Mouse (Mus musculus) liver, embryonic 16.5 days (tissue): ENCODE results near the gene Tmem184b. TPM values are rescaled to one million over a fixed set of nuclear protein-coding genes. Genes with fewer than 3 reads are reported as not detected.

ENCODE experiments used
- ATAC-seq: fragments of 200-750 bp; cut with Nextera tagmentation; 2 replicates; pipeline ENCODE4 v1.8.0; 2017; ENCODE audit warnings: low read depth, mild to moderate bottlenecking, moderate number of reproducible peaks, moderate library complexity
- H3K27ac ChIP-seq: fragments of 300-500 bp; sonication (generic); 2 replicates; pipeline ENCODE4 v1.5.1; 2014; ENCODE audit warnings: mild to moderate bottlenecking, low read length
- H3K27me3 ChIP-seq: fragments of 300-500 bp; sonication (generic); 2 replicates; pipeline ENCODE4 v1.6.1; 2014; ENCODE audit warnings: low read depth, low read length, mixed read lengths; ENCODE audit not compliant: control insufficient read depth, insufficient read depth
- H3K36me3 ChIP-seq: fragments of 300-500 bp; sonication (generic); 2 replicates; pipeline ENCODE4 v1.6.1; 2014; ENCODE audit warnings: mild to moderate bottlenecking; ENCODE audit not compliant: control insufficient read depth, insufficient read depth
- H3K4me1 ChIP-seq: fragments of 300-500 bp; sonication (generic); 2 replicates; pipeline ENCODE4 v1.6.1; 2014; ENCODE audit warnings: low read depth, low read length, mixed read lengths; ENCODE audit not compliant: control insufficient read depth
- H3K4me2 ChIP-seq: fragments of 300-500 bp; sonication (generic); 2 replicates; pipeline ENCODE4 v1.6.1; 2014; ENCODE audit warnings: low read depth, low read length, mixed read lengths
- H3K4me3 ChIP-seq: fragments of 300-500 bp; sonication (generic); 2 replicates; pipeline ENCODE4 v1.5.1; 2014; ENCODE audit warnings: low read depth, mild to moderate bottlenecking, low read length
- H3K9ac ChIP-seq: fragments of 300-500 bp; sonication (generic); 2 replicates; pipeline ENCODE4 v1.6.1; 2014; ENCODE audit warnings: low read depth, low read length
- H3K9me3 ChIP-seq: fragments of 300-500 bp; sonication (generic); replicated peaks from 2 replicates; pipeline ENCODE4 v1.6.1; 2016; ENCODE audit warnings: low read length; ENCODE audit not compliant: control insufficient read depth
- WGBS: fragments of 180-500 bp; shearing (Covaris S2); extraction: QIAGEN DNeasy Blood & Tissue Kit; methylation state at CpG from one replicate; pipeline ENCODE4 v1.1.7; 2014; ENCODE audit not compliant: insufficient replicate concordance; 5-methylcytosine and 5-hydroxymethylcytosine counted together
- polyA plus RNA-seq: library from polyadenylated mRNA; unstranded; fragments of >200 nt; fragmentation: Nextera tagmentation; extraction: Ambion mirVana; gene quantifications from 2 replicates; pipeline ENCODE4 v1.2.1, GENCODE M21; 2015

The Tmem184b gene
- polyA plus RNA-seq, 1 experiment from 2014 or later, result 12.1 TPM

DNA sequence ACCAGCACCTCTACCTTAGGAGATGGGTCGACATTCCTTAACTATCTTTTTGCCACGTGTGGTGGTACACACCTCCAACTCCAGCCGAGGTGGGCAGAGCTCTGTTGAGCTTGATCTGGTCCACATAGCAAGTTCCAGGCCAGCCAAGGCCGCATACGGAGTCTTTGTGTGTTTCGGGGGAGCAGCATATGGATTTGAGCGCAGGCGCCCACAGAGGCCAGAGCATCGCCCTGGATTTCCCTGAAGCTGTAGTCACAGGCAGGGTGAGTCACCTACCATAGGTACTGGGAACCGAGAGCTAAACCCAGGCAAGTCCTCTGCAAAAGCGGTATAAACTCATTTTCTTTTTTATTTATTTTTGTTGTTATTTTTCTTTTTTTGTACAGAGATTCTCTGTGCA is 29.0 kb upstream of the Tmem184b start:
- no peaks in the 10 kb centered on the region for H3K9me3 ChIP-seq
- H3K36me3 ChIP-seq, result no peaks in the 10 kb centered on the region
- H3K27me3 ChIP-seq, result no peaks in the 10 kb centered on the region
- peaks cover 26% of the 10 kb centered on the region for H3K4me1 ChIP-seq
- peak overlapping the region; percentile 25 for H3K27ac ChIP-seq
- H3K9ac ChIP-seq, result no peak overlapping the region
- H3K4me3 ChIP-seq, result no peak overlapping the region
- 36% methylated on average over 11 of the region's 11 CpGs for WGBS
- ATAC-seq, result no peak
- no peak overlapping the region; the same call in 1 of the 2 replicates for H3K4me2 ChIP-seq

GRCm38 (mm10) chr15:79431925-79432324 is 28.6 kb upstream of the Tmem184b start:
- H3K36me3 ChIP-seq, result no peaks in the 10 kb centered on the region
- no peak overlapping the region for H3K4me2 ChIP-seq
- H3K4me1 ChIP-seq, result peaks cover 26% of the 10 kb centered on the region
- H3K9me3 ChIP-seq, result no peaks in the 10 kb centered on the region
- H3K27me3 ChIP-seq, result no peaks in the 10 kb centered on the region
- ATAC-seq, result peak; percentile 46
- no peak overlapping the region for H3K4me3 ChIP-seq
- H3K9ac ChIP-seq, result no peak overlapping the region
- 12% methylated on average over 7 of the region's 7 CpGs for WGBS
- H3K27ac ChIP-seq, result peak overlapping the region; percentile 4; the same call in 1 of the 2 replicates

DNA sequence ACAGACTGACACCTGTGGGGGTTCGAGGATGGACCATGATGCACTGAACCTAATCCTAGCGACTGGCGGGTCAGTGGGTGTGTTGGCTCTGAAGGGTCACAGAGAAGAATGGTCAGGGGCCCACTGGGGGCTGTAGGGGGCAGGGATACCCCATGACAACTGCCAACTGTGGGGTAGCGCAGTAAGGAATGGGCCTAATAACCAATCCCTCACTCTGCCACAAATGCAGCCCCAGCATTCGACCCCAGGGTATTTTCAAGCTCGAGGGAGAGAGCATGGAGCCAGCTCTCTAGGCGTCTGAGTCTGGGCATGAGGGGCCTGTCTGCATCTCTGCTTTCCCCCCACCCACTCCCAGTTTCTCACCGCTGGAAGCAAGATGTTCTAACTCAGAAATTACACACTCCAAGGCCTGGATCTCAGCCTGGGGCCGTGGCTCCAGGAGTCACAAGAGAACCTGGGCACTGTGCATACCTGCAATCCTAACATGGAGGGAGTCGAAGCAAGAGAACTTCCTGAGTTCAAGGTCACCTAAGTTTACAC is 27.2 kb upstream of the Tmem184b start:
- H3K36me3 ChIP-seq, result no peaks in the 10 kb centered on the region
- no peaks in the 10 kb centered on the region for H3K9me3 ChIP-seq
- no peaks in the 10 kb centered on the region for H3K27me3 ChIP-seq
- H3K27ac ChIP-seq, result no peak overlapping the region
- peaks cover 23% of the 10 kb centered on the region for H3K4me1 ChIP-seq
- no peak overlapping the region for H3K4me2 ChIP-seq
- no peak overlapping the region for H3K9ac ChIP-seq
- WGBS, result 59% methylated on average over 10 of the region's 10 CpGs
- ATAC-seq, result no peak
- H3K4me3 ChIP-seq, result no peak overlapping the region

DNA sequence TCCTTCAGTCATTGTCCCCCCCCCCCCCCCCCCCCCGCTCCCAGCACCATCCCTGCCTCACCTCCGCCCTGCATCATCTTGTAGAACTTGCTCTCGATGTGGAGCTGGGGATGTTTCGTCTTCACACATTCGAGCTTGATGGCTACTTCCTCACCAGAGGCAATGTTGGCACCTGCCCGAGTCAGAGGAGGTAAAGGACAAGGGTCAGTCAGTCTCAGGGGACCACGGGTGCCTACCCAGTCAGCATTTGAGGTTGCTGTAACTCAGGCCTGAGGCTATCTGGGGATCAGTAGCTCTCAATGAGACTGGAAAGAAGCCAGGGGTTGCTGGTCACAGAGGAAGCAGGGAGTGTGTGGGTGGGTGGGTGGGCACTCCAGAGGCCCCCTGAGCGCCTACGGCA is 26.6 kb upstream of the Tmem184b start:
- Histone ChIP-seq H3K9ac (no peak overlapping the region), H3K27me3 (no peaks in the 10 kb centered on the region), H3K4me2 (no peak overlapping the region), H3K4me3 (no peak overlapping the region), H3K4me1 (peaks cover 17% of the 10 kb centered on the region), H3K36me3 (no peaks in the 10 kb centered on the region), H3K27ac (no peak overlapping the region), H3K9me3 (no peaks in the 10 kb centered on the region)
- WGBS, result 68% methylated on average over 8 of the region's 9 CpGs
- no peak for ATAC-seq

GRCm38 (mm10) chr15:79429527-79429926 is 26.2 kb upstream of the Tmem184b start:
- Histone ChIP-seq H3K36me3 (no peaks in the 10 kb centered on the region), H3K4me2 (no peak overlapping the region), H3K27me3 (no peaks in the 10 kb centered on the region), H3K9ac (no peak overlapping the region), H3K9me3 (no peaks in the 10 kb centered on the region), H3K4me3 (no peak overlapping the region), H3K27ac (no peak overlapping the region), H3K4me1 (peaks cover 14% of the 10 kb centered on the region)
- ATAC-seq, result no peak
- WGBS, result 73% methylated on average over 12 of the region's 12 CpGs

GRCm38 (mm10) chr15:79428616-79429015 is 25.2 kb upstream of the Tmem184b start:
- no peaks in the 10 kb centered on the region for H3K9me3 ChIP-seq
- H3K27me3 ChIP-seq, result no peaks in the 10 kb centered on the region
- H3K4me3 ChIP-seq, result no peak overlapping the region
- 59% methylated on average over 4 of the region's 4 CpGs for WGBS
- no peak overlapping the region for H3K9ac ChIP-seq
- ATAC-seq, result no peak
- no peak overlapping the region for H3K27ac ChIP-seq
- H3K36me3 ChIP-seq, result no peaks in the 10 kb centered on the region
- no peak overlapping the region for H3K4me2 ChIP-seq
- H3K4me1 ChIP-seq, result peaks cover 14% of the 10 kb centered on the region

DNA sequence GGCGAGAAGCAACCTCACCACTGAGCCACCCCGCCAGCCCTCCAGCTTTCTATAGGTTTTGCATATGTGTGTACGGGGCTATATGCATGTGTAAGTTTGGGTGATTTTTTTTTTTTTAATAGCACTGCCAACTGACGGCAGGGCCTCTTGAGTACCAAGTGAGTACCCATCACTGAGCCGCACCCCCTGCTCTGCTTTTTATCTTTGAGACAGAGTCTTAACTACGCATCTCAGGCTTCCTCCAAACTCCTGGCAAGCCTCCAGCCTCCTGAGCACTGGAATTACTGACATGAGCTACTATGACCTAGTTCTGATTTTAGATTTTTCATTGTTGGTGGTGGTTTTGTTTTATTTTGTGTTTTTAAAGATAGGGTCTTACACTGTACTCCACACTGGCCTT is 24.1 kb upstream of the Tmem184b start:
- no peak overlapping the region for H3K9ac ChIP-seq
- H3K36me3 ChIP-seq, result no peaks in the 10 kb centered on the region
- H3K4me2 ChIP-seq, result no peak overlapping the region
- H3K9me3 ChIP-seq, result no peaks in the 10 kb centered on the region
- ATAC-seq, result no peak
- H3K4me1 ChIP-seq, result peaks cover 6% of the 10 kb centered on the region
- no peaks in the 10 kb centered on the region for H3K27me3 ChIP-seq
- no peak overlapping the region for H3K4me3 ChIP-seq
- 43% methylated on average over 6 of the region's 6 CpGs for WGBS
- H3K27ac ChIP-seq, result no peak overlapping the region

DNA sequence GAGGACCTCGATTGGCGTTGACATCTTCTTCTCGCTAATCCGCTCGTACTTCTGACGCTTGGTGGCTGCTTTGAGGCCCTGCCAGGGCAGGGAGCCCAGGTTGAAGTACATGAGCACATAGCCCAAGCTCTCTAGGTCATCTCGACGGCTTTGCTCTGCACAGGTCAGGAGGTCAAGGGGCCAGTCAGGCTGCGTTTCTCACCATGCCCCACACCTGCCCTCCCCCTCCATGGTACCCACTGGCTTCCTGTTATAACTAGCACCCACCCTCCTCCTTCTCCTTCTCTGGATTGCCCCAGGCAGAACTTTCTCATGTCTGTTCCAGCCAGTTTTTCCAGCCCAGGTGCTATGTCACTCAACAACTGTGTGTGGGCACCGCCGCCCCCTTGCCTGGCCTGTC is 22.1 kb upstream of the Tmem184b start:
- H3K9ac ChIP-seq, result no peak overlapping the region
- ATAC-seq, result no peak
- no peak overlapping the region for H3K27ac ChIP-seq
- H3K4me1 ChIP-seq, result no peaks in the 10 kb centered on the region
- H3K4me2 ChIP-seq, result no peak overlapping the region
- H3K27me3 ChIP-seq, result no peaks in the 10 kb centered on the region
- H3K4me3 ChIP-seq, result no peak overlapping the region
- no peaks in the 10 kb centered on the region for H3K36me3 ChIP-seq
- 74% methylated on average over 11 of the region's 11 CpGs for WGBS
- H3K9me3 ChIP-seq, result no peaks in the 10 kb centered on the region

- Histone ChIP-seq H3K27me3 (no peaks in the 10 kb centered on the region), H3K4me2 (no peak overlapping the region), H3K36me3 (no peaks in the 10 kb centered on the region), H3K9ac (no peak overlapping the region), H3K4me3 (no peak overlapping the region), H3K9me3 (no peaks in the 10 kb centered on the region), H3K4me1 (no peaks in the 10 kb centered on the region), H3K27ac (no peak overlapping the region)
- no peak for ATAC-seq
- 76% methylated on average over 17 of the region's 17 CpGs for WGBS
Measured at GRCm38 (mm10) chr15:79424602-79425001, 21.2 kb upstream of the Tmem184b start.
